Mouse (Mus musculus): ENCODE measurements around the gene Rps21. TPM values are rescaled to one million over a fixed set of nuclear protein-coding genes. Genes with fewer than 3 reads are reported as not detected.

Rps21 gene
- total and polyA plus RNA-seq, 2 experiments from 2014 or later: 439 to 848 TPM

DNA sequence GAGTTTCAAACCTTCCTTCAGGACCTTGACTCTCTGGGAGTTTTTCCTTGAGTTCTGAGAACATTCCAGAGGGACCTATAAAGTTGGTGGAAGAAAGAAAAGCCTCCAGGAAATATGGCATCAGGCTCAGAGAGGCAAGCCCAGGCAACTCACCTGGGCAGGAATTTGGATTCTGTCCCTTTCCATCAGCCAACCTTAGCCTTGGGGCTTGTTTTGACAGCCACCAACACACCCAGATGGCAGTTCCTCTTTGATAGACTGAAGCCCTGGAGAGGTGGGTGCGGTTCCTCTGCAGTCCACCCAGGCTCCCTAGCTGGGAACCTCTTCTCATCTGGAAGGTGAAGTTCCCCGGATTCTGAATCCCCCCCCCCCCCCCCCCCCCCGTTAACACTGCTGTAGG, 20.7 kb upstream of the Rps21 start:
- no peak for DNase-seq
- Histone ChIP-seq H3K27me3 (ENCODE audit: insufficient read depth, low read length) (no peaks in the 10 kb centered on the region), H3K9ac (no peak overlapping the region), H3K4me3 (ENCODE audit: low read depth, low read length) (no peak overlapping the region), H3K4me2 (ENCODE audit: low read depth) (no peak overlapping the region), H3K9me3 (ENCODE audit: low read length) (no peaks in the 10 kb centered on the region), H3K4me1 (ENCODE audit: insufficient read depth) (no peaks in the 10 kb centered on the region), H3K27ac (ENCODE audit: low read depth, low read length) (no peak overlapping the region), H3K36me3 (ENCODE audit: insufficient read depth) (no peaks in the 10 kb centered on the region)
- TF ChIP-seq CTCF (IDR thresholded peaks at IDR 0.05; ENCODE audit: low read depth): no peak
- ATAC-seq: no peak
- 44% methylated on average over 3 of the region's 3 CpGs for WGBS

DNA sequence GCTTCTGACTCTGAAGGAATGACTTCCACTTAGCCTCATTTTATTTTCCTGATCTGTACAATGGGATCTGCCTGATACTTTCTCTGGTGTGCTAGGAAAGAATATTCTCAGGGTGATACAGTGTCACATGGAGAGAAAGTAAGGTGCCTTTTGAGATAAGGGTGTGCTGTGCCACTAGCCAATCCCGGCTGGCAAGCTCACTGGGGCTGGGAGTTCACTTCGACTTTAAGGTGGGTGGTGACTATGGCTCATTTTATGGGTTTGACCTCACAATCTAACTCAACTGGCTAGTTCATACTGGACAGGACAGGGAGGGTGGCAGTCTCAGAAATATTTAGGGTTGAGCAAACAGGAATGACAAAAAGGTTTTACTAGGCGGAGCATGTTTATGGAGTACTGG, 20.2 kb upstream of the Rps21 start:
- no peak overlapping the region for H3K9ac ChIP-seq
- H3K27me3 ChIP-seq (ENCODE audit: insufficient read depth, low read length): no peaks in the 10 kb centered on the region
- H3K4me3 ChIP-seq (ENCODE audit: low read depth, low read length): no peak overlapping the region
- 94% methylated on average over 3 of the region's 3 CpGs for WGBS
- ATAC-seq (no peak), DNase-seq (no peak)
- H3K27ac ChIP-seq (ENCODE audit: low read depth, low read length): no peak overlapping the region
- no peaks in the 10 kb centered on the region for H3K9me3 ChIP-seq (ENCODE audit: low read length)
- H3K36me3 ChIP-seq (ENCODE audit: insufficient read depth): no peaks in the 10 kb centered on the region
- TF ChIP-seq CTCF (IDR thresholded peaks at IDR 0.05; ENCODE audit: low read depth): no peak
- H3K4me1 ChIP-seq (ENCODE audit: insufficient read depth): no peaks in the 10 kb centered on the region
- no peak overlapping the region for H3K4me2 ChIP-seq (ENCODE audit: low read depth)

DNA sequence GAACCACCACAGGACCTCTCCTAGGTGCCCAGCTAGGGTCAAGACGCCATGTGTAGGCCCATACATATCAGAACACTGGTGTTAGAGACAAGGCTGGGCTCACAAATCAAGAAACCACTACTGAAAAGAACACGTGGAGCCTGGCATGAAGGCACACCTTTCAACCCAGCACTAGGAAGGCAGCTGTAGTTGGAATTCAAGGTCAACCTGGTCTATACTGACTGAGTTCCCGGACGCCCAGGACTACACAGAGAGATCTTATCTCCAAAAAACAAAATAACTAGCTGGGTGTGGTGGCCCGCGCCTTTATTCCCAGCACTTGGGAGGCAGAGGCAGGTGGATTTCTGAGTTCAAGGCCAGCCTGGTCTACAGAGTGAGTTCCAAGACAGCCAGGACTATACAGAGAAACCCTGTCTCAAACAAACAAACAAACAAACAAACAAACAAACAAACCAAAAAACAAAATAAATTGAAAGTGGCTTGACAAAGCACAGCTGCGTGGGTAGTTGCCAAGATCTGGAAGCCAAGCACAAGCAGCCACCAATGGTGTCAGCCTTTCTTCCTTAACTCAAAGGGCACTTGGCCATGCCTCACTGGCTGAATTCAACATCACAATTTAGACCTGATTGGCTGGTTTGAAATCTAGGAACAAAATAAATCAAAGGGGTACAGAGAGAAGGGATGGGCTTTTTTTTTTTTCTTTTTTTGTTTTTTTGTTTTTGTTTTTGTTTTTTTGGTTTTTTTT, 19.4 kb upstream of the Rps21 start:
- Histone ChIP-seq H3K4me3 (ENCODE audit: low read depth, low read length) (no peak overlapping the region), H3K36me3 (ENCODE audit: insufficient read depth) (no peaks in the 10 kb centered on the region), H3K27ac (ENCODE audit: low read depth, low read length) (no peak overlapping the region), H3K4me2 (ENCODE audit: low read depth) (no peak overlapping the region), H3K9me3 (ENCODE audit: low read length) (no peaks in the 10 kb centered on the region), H3K9ac (no peak overlapping the region), H3K27me3 (ENCODE audit: insufficient read depth, low read length) (no peaks in the 10 kb centered on the region), H3K4me1 (ENCODE audit: insufficient read depth) (no peaks in the 10 kb centered on the region)
- DNase-seq (no peak), ATAC-seq (no peak)
- WGBS: 89% methylated on average over 7 of the region's 7 CpGs
- no peak for TF ChIP-seq CTCF (IDR thresholded peaks at IDR 0.05; ENCODE audit: low read depth)

DNA sequence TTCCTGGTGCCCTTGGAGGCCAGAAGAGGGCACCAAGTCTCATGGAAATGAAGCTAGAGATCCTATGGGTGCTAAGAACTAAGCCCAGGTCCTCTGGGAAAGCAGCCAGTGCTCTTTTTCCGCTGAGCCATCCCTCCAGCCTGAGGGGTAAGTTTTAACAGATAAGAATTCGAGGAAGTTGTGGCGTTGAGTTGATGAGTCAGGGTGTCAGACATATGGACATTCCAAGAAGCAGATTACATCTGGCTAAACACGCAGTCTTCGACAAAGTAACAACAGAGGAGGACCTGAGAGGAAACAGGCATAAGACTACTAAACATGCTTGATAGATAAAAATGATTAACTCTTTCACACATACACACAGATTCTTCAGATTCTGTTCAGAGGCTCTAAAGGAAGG, 18.6 kb upstream of the Rps21 start:
- Histone ChIP-seq H3K4me1 (ENCODE audit: insufficient read depth) (no peaks in the 10 kb centered on the region), H3K27me3 (ENCODE audit: insufficient read depth, low read length) (no peaks in the 10 kb centered on the region), H3K9me3 (ENCODE audit: low read length) (no peaks in the 10 kb centered on the region), H3K4me2 (ENCODE audit: low read depth) (no peak overlapping the region), H3K36me3 (ENCODE audit: insufficient read depth) (no peaks in the 10 kb centered on the region), H3K4me3 (ENCODE audit: low read depth, low read length) (no peak overlapping the region), H3K9ac (no peak overlapping the region), H3K27ac (ENCODE audit: low read depth, low read length) (no peak overlapping the region)
- ATAC-seq (no peak), DNase-seq (no peak)
- 85% methylated on average over 5 of the region's 5 CpGs for WGBS
- TF ChIP-seq CTCF (IDR thresholded peaks at IDR 0.05; ENCODE audit: low read depth): no peak

DNA sequence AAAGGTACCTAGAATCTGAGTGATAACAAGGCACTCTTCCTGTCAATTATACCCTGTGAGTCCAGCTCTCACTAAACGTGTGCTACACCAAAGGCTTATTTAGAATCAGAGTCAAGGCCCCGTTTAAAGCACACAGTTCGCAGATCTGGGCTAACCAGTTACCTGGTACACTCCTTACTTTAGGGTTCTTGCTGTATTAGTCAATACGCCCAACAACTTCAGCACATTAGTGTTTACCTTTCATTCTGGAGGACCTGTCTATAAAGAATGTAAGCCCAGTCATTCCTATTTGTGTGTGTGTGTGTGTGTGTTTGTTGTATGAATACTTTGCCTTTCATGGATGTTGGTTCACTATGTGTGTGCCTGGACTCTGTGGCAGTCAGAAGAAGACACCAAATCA, 14.1 kb upstream of the Rps21 start:
- H3K27me3 ChIP-seq (ENCODE audit: insufficient read depth, low read length): no peaks in the 10 kb centered on the region
- no peak overlapping the region for H3K4me2 ChIP-seq (ENCODE audit: low read depth)
- no peak overlapping the region for H3K27ac ChIP-seq (ENCODE audit: low read depth, low read length)
- no peak overlapping the region for H3K9ac ChIP-seq
- DNase-seq: no peak
- ATAC-seq: no peak
- no peak overlapping the region for H3K4me3 ChIP-seq (ENCODE audit: low read depth, low read length)
- 89% methylated on average over 4 of the region's 4 CpGs for WGBS
- no peaks in the 10 kb centered on the region for H3K4me1 ChIP-seq (ENCODE audit: insufficient read depth)
- TF ChIP-seq CTCF (IDR thresholded peaks at IDR 0.05; ENCODE audit: low read depth): no peak
- H3K9me3 ChIP-seq (ENCODE audit: low read length): no peaks in the 10 kb centered on the region
- no peaks in the 10 kb centered on the region for H3K36me3 ChIP-seq (ENCODE audit: insufficient read depth)

DNA sequence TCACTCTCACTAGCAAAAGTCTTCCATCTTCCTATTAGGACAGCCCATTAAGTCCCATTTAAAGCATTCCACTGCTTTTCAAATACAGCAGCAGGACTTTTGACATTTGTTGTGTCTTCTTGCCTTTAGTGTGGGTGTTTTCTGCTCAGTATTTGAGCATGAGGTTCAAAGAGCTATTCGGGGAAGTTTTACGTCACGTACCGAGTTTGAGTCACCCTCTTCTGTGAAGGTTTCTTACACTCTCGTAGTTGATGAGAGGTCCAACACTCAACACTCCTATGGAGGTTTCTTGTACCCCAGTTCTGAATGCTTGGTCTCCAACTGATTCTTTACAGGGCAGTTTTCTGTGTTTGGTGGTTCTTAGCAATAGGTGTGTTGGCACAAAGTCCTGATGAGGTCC, 9.3 kb upstream of the Rps21 start:
- H3K27ac ChIP-seq (ENCODE audit: low read depth, low read length): no peak overlapping the region

DNA sequence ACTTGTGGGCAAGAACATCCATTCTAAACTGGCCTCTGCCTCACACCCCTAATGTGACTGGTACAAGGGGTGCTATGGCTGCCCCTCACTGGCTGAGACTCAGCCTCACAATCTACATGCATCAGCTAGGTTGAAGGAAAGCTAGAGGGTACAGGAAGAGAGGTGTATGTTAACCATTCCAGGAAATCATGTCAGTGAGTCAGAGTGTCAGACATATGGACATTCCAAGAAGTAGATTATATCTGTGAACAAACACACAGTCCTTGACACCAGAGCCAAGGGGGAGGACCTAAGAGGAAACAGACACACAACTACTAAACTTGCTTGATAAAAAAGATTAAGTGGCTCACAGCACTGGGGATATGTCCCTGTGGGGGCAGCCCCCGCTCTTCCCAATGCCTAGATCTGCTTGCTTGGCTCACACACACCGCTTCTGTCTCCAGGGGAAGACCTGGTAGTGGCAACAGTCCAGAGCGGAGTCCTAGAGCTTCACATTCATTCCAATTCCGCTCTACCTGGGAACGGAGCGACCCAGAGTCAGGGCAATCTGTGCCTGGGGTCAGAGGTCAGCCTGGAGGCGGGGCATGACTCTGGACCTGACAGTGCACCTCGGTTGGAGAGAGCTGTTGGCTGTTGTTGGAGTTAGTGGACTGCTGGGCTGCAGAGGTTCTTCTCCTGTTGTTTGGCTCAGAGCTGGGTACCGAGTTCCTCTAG, 8.1 kb upstream of the Rps21 start:
- H3K9ac ChIP-seq: no peak overlapping the region
- H3K9me3 ChIP-seq (ENCODE audit: low read length): no peaks in the 10 kb centered on the region
- H3K4me1 ChIP-seq (ENCODE audit: insufficient read depth): 0 out of 2 replicates have a peak, but pooled peaks cover 3% of the 10 kb centered on the region
- H3K4me3 ChIP-seq (ENCODE audit: low read depth, low read length): no peak overlapping the region
- no peaks in the 10 kb centered on the region for H3K27me3 ChIP-seq (ENCODE audit: insufficient read depth, low read length)
- H3K36me3 ChIP-seq (ENCODE audit: insufficient read depth): no peaks in the 10 kb centered on the region
- ATAC-seq (no peak), DNase-seq (no peak)
- H3K4me2 ChIP-seq (ENCODE audit: low read depth): no peak overlapping the region
- TF ChIP-seq CTCF (IDR thresholded peaks at IDR 0.05; ENCODE audit: low read depth): no peak
- 66% methylated on average over 9 of the region's 9 CpGs for WGBS
- no peak overlapping the region for H3K27ac ChIP-seq (ENCODE audit: low read depth, low read length)

More for the DNA sequence above, 9.3 kb upstream of the Rps21 start:
- Histone ChIP-seq H3K4me3 (ENCODE audit: low read depth, low read length) (no peak overlapping the region), H3K4me2 (ENCODE audit: low read depth) (no peak overlapping the region), H3K27me3 (ENCODE audit: insufficient read depth, low read length) (no peaks in the 10 kb centered on the region), H3K4me1 (ENCODE audit: insufficient read depth) (0 out of 2 replicates have a peak, but pooled peaks cover 3% of the 10 kb centered on the region), H3K36me3 (ENCODE audit: insufficient read depth) (no peaks in the 10 kb centered on the region), H3K9me3 (ENCODE audit: low read length) (no peaks in the 10 kb centered on the region), H3K9ac (no peak overlapping the region)
- TF ChIP-seq CTCF (IDR thresholded peaks at IDR 0.05; ENCODE audit: low read depth): no peak
- 90% methylated on average over 5 of the region's 5 CpGs for WGBS
- ATAC-seq (no peak), DNase-seq (no peak)
